Mouse (Mus musculus): ENCODE results near the gene Jmjd6. TPM values are rescaled to one million over a fixed set of nuclear protein-coding genes. Genes with fewer than 3 reads are reported as not detected.

The Jmjd6 gene
- polyA plus RNA-seq (2014; fragmentation: Illumina TruSeq; extraction: RNeasy Lipid Tissue Mini Kit (QIAGEN cat#74804); ENCODE audit: low read depth, low replicate concordance): 8.4 TPM

DNA sequence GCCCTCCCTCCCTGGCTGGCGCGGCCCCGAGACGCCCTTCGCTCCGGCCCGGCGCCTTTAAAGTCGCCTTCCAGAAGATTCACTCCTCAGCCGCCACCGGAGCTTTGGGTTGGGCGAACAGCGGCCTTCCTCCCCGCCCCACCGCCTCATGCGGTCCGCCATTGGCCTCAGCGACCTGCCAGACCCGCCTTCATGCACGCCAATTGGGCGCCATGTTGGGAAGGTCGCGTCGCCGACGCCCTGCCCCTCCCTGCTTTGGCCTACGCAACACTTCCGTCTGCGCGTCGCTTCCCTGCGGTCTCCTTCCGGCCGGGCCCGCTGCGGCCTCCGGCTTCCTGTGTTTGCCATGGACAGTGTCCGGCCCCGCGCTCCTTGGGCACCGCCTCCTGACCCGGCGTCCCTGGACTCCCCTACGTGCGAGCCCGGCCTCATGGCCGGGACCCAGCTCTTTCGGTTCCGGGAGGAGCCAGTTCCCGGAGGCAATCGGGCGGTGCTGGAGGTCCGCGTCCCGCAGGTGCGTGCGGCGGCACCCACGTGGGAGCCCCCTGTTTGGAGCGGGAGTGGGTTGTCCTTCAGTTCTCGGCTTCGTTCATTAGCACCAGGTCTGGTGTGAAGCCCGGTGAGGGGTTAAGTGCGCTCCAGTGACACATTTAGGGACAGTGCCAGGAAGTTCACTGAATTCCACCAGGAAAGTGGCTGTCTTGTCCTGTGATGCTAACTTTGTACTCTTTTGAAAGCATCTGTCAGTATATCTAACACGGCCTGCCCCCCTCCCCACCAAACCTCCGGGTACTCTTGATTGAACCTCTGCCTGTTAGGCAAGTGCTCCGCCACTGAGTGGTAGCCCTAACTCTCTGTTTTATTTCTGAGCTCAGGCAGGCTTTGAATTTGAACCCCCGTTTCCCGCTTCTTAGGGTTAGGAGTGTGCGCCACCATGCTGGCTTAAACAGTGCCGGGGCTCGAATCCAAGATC is at the start of gene Jmjd6, which contains the start of gene Mettl23:
Gene Jmjd6 (minus strand): TSS at position 189 of the 973 bp plus-strand sequence.
Gene Mettl23 (plus strand): TSS at position 18 of the 973 bp plus-strand sequence.

DNA sequence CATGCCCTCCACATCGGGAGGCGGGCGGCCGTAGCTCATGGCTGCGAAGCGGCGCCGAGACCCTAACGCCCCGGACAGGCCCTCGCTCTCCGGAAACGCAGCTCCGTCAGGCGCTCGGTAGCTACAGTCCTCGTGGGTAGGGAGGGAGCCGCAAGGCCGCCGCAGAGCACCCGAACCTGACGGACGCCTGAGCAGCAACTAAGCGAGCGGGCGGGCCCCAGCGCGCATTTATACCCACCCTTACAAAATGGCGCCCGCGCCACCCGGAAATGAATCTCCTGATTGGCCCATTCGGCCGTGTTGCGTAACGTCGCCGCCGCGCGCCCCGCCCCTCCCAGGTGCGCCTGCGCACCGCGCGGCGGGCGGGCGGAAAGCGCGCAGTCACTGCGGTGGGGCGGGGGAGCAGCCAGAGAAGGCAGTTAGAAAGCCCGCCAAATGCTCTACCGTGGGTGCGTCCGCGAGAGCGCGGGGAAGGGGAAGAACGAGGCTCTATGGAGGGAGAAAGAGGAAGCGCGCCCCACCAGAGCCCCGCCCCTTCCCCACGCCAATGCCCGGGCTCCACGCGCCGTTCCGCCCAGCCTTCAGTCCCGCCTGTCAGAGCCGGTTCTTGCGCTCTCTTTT is 9.8 kb upstream of the Jmjd6 start, which contains the start of gene Srsf2:
Gene Srsf2 (minus strand): TSS at position 204 of the 621 bp plus-strand sequence.

DNA sequence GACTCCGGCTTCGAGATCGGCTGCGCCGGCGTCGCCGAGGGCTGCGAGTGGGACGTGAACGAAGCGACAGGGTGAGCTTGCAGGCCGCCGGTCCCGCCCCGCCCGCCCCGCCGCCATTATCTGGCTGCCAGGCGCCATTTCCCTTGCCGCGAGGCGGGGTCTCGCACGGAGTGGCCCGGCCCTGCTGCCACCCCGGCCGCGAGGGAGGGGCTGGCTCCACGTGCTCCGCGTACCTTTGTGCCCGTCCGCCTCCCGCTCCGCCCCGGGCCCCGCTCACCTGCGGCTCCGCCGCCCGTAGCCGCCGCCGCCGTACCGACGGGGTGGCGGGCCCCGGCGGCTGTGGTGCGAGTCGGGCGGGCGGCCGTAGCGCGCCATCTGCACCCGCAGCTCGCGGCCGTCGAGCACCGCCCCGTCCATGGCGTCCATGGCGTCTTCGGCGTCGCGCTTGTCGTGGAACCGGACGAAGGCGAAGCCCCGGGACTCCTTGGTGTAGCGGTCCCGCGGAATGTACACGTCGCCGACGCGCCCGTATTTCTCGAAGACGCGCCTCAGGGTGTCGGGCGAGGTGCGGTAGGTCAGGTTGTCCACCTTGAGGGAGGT is 9.1 kb upstream of the Jmjd6 start, which contains the start of gene Mfsd11:
Gene Mfsd11 (plus strand): TSS at position 150 of the 600 bp plus-strand sequence.

DNA sequence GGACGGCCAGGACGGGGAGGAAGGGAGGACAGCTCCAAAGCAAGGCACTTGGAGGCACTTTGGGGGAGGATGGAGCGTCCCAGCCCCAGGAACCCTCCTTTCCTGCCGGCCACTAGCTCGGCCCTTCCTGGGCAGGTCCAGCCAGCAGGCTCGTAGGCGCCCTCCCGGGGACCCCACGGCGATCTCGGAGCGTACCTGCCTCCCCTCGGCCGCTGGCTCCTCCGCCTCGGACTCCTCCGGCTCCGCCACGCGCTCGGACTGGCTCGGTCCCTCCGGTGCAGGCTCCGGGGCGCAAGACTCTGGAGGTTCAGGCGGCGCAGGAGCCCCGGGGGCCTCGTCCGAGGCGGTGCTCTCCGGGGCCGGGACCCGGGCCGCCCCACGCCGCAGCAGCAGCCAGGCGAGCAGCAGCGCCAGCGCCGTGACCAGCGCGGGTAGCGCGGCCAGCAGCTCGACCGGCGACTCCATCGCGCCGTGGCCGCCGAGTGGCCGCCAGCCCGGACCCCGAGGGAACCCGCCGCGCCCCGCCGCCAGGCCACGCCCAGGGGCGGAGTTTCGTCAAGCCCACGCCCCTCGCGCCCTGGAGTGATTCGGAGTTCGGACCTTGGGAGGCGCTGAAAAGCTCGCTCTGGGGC is 15.6 kb downstream of the Jmjd6 start, which contains the start of gene Mxra7:
Gene Mxra7 (minus strand): TSS at position 513 of the 632 bp plus-strand sequence.

Other genes starting within 250 kb of the Jmjd6 start
- 0.20 TPM for gene Rhbdf2, start 216.4 kb downstream of the Jmjd6 start, polyA plus RNA-seq (2014; fragmentation: Illumina TruSeq; extraction: RNeasy Lipid Tissue Mini Kit (QIAGEN cat#74804); ENCODE audit: low read depth, low replicate concordance)
- not detected for gene Prcd, start 189.9 kb downstream of the Jmjd6 start, polyA plus RNA-seq (2014; fragmentation: Illumina TruSeq; extraction: RNeasy Lipid Tissue Mini Kit (QIAGEN cat#74804); ENCODE audit: low read depth, low replicate concordance)
- 0.24 TPM for gene Cygb, start 189.1 kb downstream of the Jmjd6 start, polyA plus RNA-seq (2014; fragmentation: Illumina TruSeq; extraction: RNeasy Lipid Tissue Mini Kit (QIAGEN cat#74804); ENCODE audit: low read depth, low replicate concordance)
- gene St6galnac1, start 67.9 kb downstream of the Jmjd6 start, polyA plus RNA-seq (2014; fragmentation: Illumina TruSeq; extraction: RNeasy Lipid Tissue Mini Kit (QIAGEN cat#74804); ENCODE audit: low read depth, low replicate concordance): not detected
- 6.0 TPM for gene Mxra7, start 15.4 kb downstream of the Jmjd6 start, polyA plus RNA-seq (2014; fragmentation: Illumina TruSeq; extraction: RNeasy Lipid Tissue Mini Kit (QIAGEN cat#74804); ENCODE audit: low read depth, low replicate concordance)
- gene Mettl23, start 171 bp downstream of the Jmjd6 start, polyA plus RNA-seq (2014; fragmentation: Illumina TruSeq; extraction: RNeasy Lipid Tissue Mini Kit (QIAGEN cat#74804); ENCODE audit: low read depth, low replicate concordance): 60.9 TPM
- 31.9 TPM for gene Mfsd11, start 9.0 kb upstream of the Jmjd6 start, polyA plus RNA-seq (2014; fragmentation: Illumina TruSeq; extraction: RNeasy Lipid Tissue Mini Kit (QIAGEN cat#74804); ENCODE audit: low read depth, low replicate concordance)
- gene Srsf2, start 9.6 kb upstream of the Jmjd6 start, polyA plus RNA-seq (2014; fragmentation: Illumina TruSeq; extraction: RNeasy Lipid Tissue Mini Kit (QIAGEN cat#74804); ENCODE audit: low read depth, low replicate concordance): 336 TPM
- not detected for gene Mgat5b, start 75.4 kb upstream of the Jmjd6 start, polyA plus RNA-seq (2014; fragmentation: Illumina TruSeq; extraction: RNeasy Lipid Tissue Mini Kit (QIAGEN cat#74804); ENCODE audit: low read depth, low replicate concordance)

Data from kidney, adult 10 weeks (tissue).